Comparison of ENCODE assay signal across 8 mouse cellular contexts in the genomic region with DNA sequence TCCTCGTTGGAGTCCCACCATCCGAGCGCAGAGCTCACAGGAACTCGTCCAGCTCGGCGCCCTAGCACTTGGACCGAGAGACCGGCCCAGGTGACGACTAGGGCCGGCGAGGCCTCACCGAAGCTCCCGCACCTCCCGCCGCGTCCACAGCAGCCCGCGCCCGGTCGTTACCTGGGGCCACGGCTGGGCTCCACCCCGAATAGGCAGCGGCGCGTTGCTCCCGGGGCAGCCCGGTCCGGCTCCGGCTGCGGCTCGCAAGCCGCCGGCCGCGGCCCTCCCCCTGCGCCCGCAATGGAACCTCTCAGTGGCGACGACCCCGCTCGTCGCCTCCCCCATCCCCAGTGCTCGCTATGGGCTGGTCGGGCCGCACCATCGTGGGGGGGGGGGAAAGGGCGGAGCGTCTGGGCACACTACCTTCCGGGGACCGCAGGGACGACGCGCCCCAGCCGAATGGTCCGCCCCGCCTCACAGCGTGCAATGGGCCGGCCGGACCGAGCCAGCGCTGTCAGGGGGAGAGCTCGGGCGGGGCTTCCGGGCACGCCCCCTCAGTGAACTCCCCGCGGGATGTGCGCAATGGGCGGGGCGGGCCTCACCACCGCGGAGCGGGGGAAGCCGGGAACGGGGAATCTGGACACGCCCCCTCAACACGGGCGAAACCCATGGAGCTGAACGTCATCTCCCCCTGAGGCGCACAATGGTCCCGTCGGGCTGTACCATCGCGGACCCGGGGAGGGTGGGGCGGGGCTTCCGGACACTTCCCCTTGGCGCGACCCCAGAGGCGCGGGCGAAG. TPM values are rescaled to one million over a fixed set of nuclear protein-coding genes. Genes with fewer than 3 reads are reported as not detected.
A peak's percentile ranks its signal among the peaks of the same experiment; 100 is the strongest.
DNase-seq lines count a peak whose midpoint lies in the region; ATAC-seq and TF ChIP-seq lines count a peak whose summit lies in the region.

A gene (minus strand): TSS at position 350 of the 790 bp plus-strand sequence.

- TF ChIP-seq EP300 in heart, postnatal 0 days (IDR thresholded peaks at IDR 0.05; ENCODE audit: low read depth) = peak; percentile 97

- no peak for TF ChIP-seq CTCF in E14TG2a.4 (conservative IDR thresholded peaks at IDR 0.05; ENCODE audit: low read length)
- no peak for TF ChIP-seq CTCF in heart, postnatal 0 days (IDR thresholded peaks at IDR 0.05; ENCODE audit: low read depth)
- no peak for TF ChIP-seq CTCF in testis, adult 2 months (IDR thresholded peaks at IDR 0.05; ENCODE audit: control insufficient read depth, insufficient read depth, insufficient replicate concordance, low read depth, low read length)

- peak within 1 kb of the TSS; percentile 80 for H3K4me2 ChIP-seq in forebrain, embryonic 12.5 days
- peak within 1 kb of the TSS; percentile 82 for H3K4me2 ChIP-seq in heart, postnatal 0 days (ENCODE audit: low read depth, low read length)
- peak within 1 kb of the TSS; percentile 95 for H3K4me2 ChIP-seq in liver, embryonic 16.5 days (ENCODE audit: low read depth, low read length)
- peak within 1 kb of the TSS; percentile 90 for H3K4me2 ChIP-seq in neural tube, embryonic 13.5 days

- TF ChIP-seq POLR2A in testis, adult 2 months (IDR thresholded peaks at IDR 0.05; ENCODE audit: control insufficient read depth, low read depth, low read length) = peak; percentile 51; the same call in 1 of the 2 replicates

- peaks cover 26% of the 10 kb centered on the region for H3K36me3 ChIP-seq in E14TG2a.4 (ENCODE audit: insufficient read depth, low read length)
- no peaks in the 10 kb centered on the region for H3K36me3 ChIP-seq in forebrain, embryonic 12.5 days (replicated peaks)
- H3K36me3 ChIP-seq in heart, postnatal 0 days (replicated peaks; ENCODE audit: control insufficient read depth, insufficient read depth, low read length) = no peaks in the 10 kb centered on the region
- H3K36me3 ChIP-seq in liver, embryonic 16.5 days (ENCODE audit: control insufficient read depth, insufficient read depth) = no peaks in the 10 kb centered on the region
- H3K36me3 ChIP-seq in neural tube, embryonic 13.5 days = no peaks in the 10 kb centered on the region
- no peaks in the 10 kb centered on the region for H3K36me3 ChIP-seq in testis, adult 2 months (ENCODE audit: control insufficient read depth, insufficient read depth, low read length)

- WGBS in forebrain, embryonic 12.5 days = under 1% methylated on average over 84 of the region's 92 CpGs
- under 1% methylated on average over 76 of the region's 92 CpGs for WGBS in heart, postnatal 0 days
- WGBS in liver, embryonic 16.5 days (ENCODE audit: insufficient replicate concordance) = under 1% methylated on average over 87 of the region's 92 CpGs
- WGBS in neural tube, embryonic 13.5 days = under 1% methylated on average over 90 of the region's 92 CpGs

- ATAC-seq in forebrain, embryonic 12.5 days (ENCODE audit: low FRiP score) = peak; percentile 98
- ATAC-seq in heart, postnatal 0 days (ENCODE audit: insufficient read depth, low read depth) = peak; percentile 98
- peak; percentile 96 for ATAC-seq in liver, embryonic 16.5 days (ENCODE audit: low read depth)
- peak; percentile 98 for ATAC-seq in neural tube, embryonic 13.5 days (ENCODE audit: low read depth)

- peak; percentile 98 for DNase-seq in c-Kit-positive CD71-positive TER-119-positive erythroid progenitor cells, embryonic 14.5 days (ENCODE audit: low spot score)
- DNase-seq in heart, postnatal 0 days (ENCODE audit: low spot score) = peak; percentile 99
- peak; percentile 98 to 99 for DNase-seq in kidney, postnatal 4 days

- peak within 1 kb of the TSS; percentile 95 for H3K9ac ChIP-seq in forebrain, embryonic 12.5 days
- peak within 1 kb of the TSS; percentile 85 for H3K9ac ChIP-seq in heart, postnatal 0 days (replicated peaks; ENCODE audit: low read depth, low read length)
- peak within 1 kb of the TSS; percentile 85 for H3K9ac ChIP-seq in liver, embryonic 16.5 days (ENCODE audit: low read depth, low read length)
- peak within 1 kb of the TSS; percentile 94 for H3K9ac ChIP-seq in neural tube, embryonic 13.5 days

- no peaks in the 10 kb centered on the region for H3K9me3 ChIP-seq in E14TG2a.4 (ENCODE audit: low read length)
- no peaks in the 10 kb centered on the region for H3K9me3 ChIP-seq in forebrain, embryonic 12.5 days
- no peaks in the 10 kb centered on the region for H3K9me3 ChIP-seq in heart, postnatal 0 days (replicated peaks; ENCODE audit: control insufficient read depth, low read length)
- no peaks in the 10 kb centered on the region for H3K9me3 ChIP-seq in liver, embryonic 16.5 days (replicated peaks; ENCODE audit: control insufficient read depth, low read length)
- H3K9me3 ChIP-seq in neural tube, embryonic 13.5 days = no peaks in the 10 kb centered on the region

- H3K4me1 ChIP-seq in E14TG2a.4 (replicated peaks; ENCODE audit: low read depth, low read length) = peaks cover 59% of the 10 kb centered on the region
- peaks cover 23% of the 10 kb centered on the region for H3K4me1 ChIP-seq in forebrain, embryonic 12.5 days
- peaks cover 21% of the 10 kb centered on the region for H3K4me1 ChIP-seq in heart, postnatal 0 days (ENCODE audit: control insufficient read depth, insufficient read depth)
- H3K4me1 ChIP-seq in liver, embryonic 16.5 days (ENCODE audit: control insufficient read depth, low read depth, low read length) = peaks cover 34% of the 10 kb centered on the region
- H3K4me1 ChIP-seq in neural tube, embryonic 13.5 days (replicated peaks) = peaks cover 40% of the 10 kb centered on the region
- peaks cover 17% of the 10 kb centered on the region for H3K4me1 ChIP-seq in testis, adult 2 months (ENCODE audit: control insufficient read depth, insufficient read depth, low read length)

- peak within 1 kb of the TSS; percentile 100 for H3K4me3 ChIP-seq in E14TG2a.4 (replicated peaks; ENCODE audit: low read length)
- H3K4me3 ChIP-seq in forebrain, embryonic 12.5 days (replicated peaks) = peak within 1 kb of the TSS; percentile 97
- H3K4me3 ChIP-seq in heart, postnatal 0 days (ENCODE audit: low read depth, low read length) = peak within 1 kb of the TSS; percentile 74
- H3K4me3 ChIP-seq in liver, embryonic 16.5 days (ENCODE audit: low read depth, low read length) = peak within 1 kb of the TSS; percentile 82
- H3K4me3 ChIP-seq in neural tube, embryonic 13.5 days = peak within 1 kb of the TSS; percentile 69
- H3K4me3 ChIP-seq in testis, adult 2 months (ENCODE audit: control insufficient read depth, low read depth, low read length) = peak within 1 kb of the TSS; percentile 98

- H3K27me3 ChIP-seq in E14TG2a.4 (ENCODE audit: insufficient read depth, low read length) = no peaks in the 10 kb centered on the region
- 0 out of 2 replicates have a peak, but pooled peaks cover 4% of the 10 kb centered on the region for H3K27me3 ChIP-seq in forebrain, embryonic 12.5 days
- H3K27me3 ChIP-seq in heart, postnatal 0 days (ENCODE audit: control insufficient read depth, insufficient read depth, low read length) = no peaks in the 10 kb centered on the region
- H3K27me3 ChIP-seq in liver, embryonic 16.5 days (ENCODE audit: control insufficient read depth, insufficient read depth, low read depth, low read length) = no peaks in the 10 kb centered on the region
- no peaks in the 10 kb centered on the region for H3K27me3 ChIP-seq in neural tube, embryonic 13.5 days
- no peaks in the 10 kb centered on the region for H3K27me3 ChIP-seq in testis, adult 2 months (ENCODE audit: control insufficient read depth, insufficient read depth, low read length)

- H3K27ac ChIP-seq in forebrain, embryonic 12.5 days = peak within 1 kb of the TSS; percentile 91
- peak within 1 kb of the TSS; percentile 95 for H3K27ac ChIP-seq in heart, postnatal 0 days (ENCODE audit: low read depth)
- peak within 1 kb of the TSS; percentile 96 for H3K27ac ChIP-seq in liver, embryonic 16.5 days (ENCODE audit: low read length)
- peak within 1 kb of the TSS; percentile 93 for H3K27ac ChIP-seq in neural tube, embryonic 13.5 days (replicated peaks)
- H3K27ac ChIP-seq in testis, adult 2 months (ENCODE audit: control insufficient read depth, insufficient read depth, low read depth, low read length) = peak within 1 kb of the TSS; percentile 96

RNA-seq across cellular contexts. Expression of the gene that starts here (rescaled TPM):
- 102 and 113 TPM in 2 replicates for polyA plus RNA-seq in forebrain, embryonic 12.5 days (2016; fragmentation: Nextera tagmentation; extraction: Ambion mirVana)
- 40.1 and 55.1 TPM in 2 replicates for total RNA-seq in heart, postnatal 0 days (2014; rRNA removed; ENCODE audit: low replicate concordance)
- polyA plus RNA-seq in heart, postnatal 0 days (2015; fragmentation: Nextera tagmentation; extraction: Ambion mirVana) = 28.3 and 30.8 TPM in 2 replicates
- 24.6 and 27.8 TPM in 2 replicates for polyA plus RNA-seq in liver, embryonic 16.5 days (2015; fragmentation: Nextera tagmentation; extraction: Ambion mirVana)
- 84.2 and 92.9 TPM in 2 replicates for polyA plus RNA-seq in neural tube, embryonic 13.5 days (2015; fragmentation: Nextera tagmentation; extraction: Ambion mirVana)
- 418 and 439 TPM in 2 replicates for polyA plus RNA-seq in testis, adult 2 months (2012; rRNA removed)

Comparison
In these comparisons a context has a peak if more than half of its experiments do, and no peak if none do; other contexts are left out.
1. Peak in every context shown above with its lines: DNase-seq, ATAC-seq, H3K4me3 ChIP-seq and H3K27ac ChIP-seq.